Mouse (Mus musculus): ENCODE measurements around the gene Pecam1.

- TF ChIP-seq TCF12 (IDR thresholded peaks at IDR 0.05; ENCODE audit: low read depth, low read length), result no peak
- no peak for TF ChIP-seq POLR2A (IDR thresholded peaks at IDR 0.05; ENCODE audit: low read depth, low read length)
- TF ChIP-seq CTCF (conservative IDR thresholded peaks at IDR 0.05 in 1 of 2, IDR thresholded peaks at IDR 0.05 in 1 of 2; ENCODE audit: low read depth in 2 of 2, low read length in 2 of 2), result no peak
- no peak for TF ChIP-seq MXI1 (IDR thresholded peaks at IDR 0.05; ENCODE audit: low read depth, low read length)
- TF ChIP-seq USF1 (IDR thresholded peaks at IDR 0.05; ENCODE audit: low read depth, low read length), result no peak
- TF ChIP-seq MEF2A (IDR thresholded peaks at IDR 0.05; ENCODE audit: borderline replicate concordance, low read depth, low read length), result no peak
- TF ChIP-seq EP300 (IDR thresholded peaks at IDR 0.05; ENCODE audit: low read length), result no peak
- TF ChIP-seq MAX (IDR thresholded peaks at IDR 0.05; ENCODE audit: low read length), result no peak
- TF ChIP-seq MAFK (IDR thresholded peaks at IDR 0.05; ENCODE audit: insufficient replicate concordance, low read length), result no peak
- no peak for TF ChIP-seq ZNF384 (IDR thresholded peaks at IDR 0.05; ENCODE audit: low read depth, low read length)
- TF ChIP-seq PAX5 (IDR thresholded peaks at IDR 0.05; ENCODE audit: low read length), result no peak
Observed at GRCm38 (mm10) chr11:106715066-106715465, 35.4 kb downstream of the Pecam1 start.

All from CH12.LX (cell line).